Mouse (Mus musculus) midbrain, embryonic 14.5 days (tissue): ENCODE results near the gene Mylk3. TPM values are rescaled to one million over a fixed set of nuclear protein-coding genes. Genes with fewer than 3 reads are reported as not detected.

Source experiments
- ATAC-seq: fragments of 200-750 bp; cut with Nextera tagmentation; 2 replicates; pipeline ENCODE4 v1.8.0; 2017; ENCODE audit warnings: moderate number of reproducible peaks, moderate library complexity; ENCODE audit not compliant: low FRiP score, low TSS enrichment
- DNase-seq: peaks from one replicate; pipeline ENCODE4 v3.0.0-alpha.2; 2015
- H3K27ac ChIP-seq: fragments of 300-500 bp; sonication (generic); replicated peaks from 2 replicates; pipeline ENCODE4 v1.5.1; 2014; ENCODE audit warnings: mild to moderate bottlenecking, low read depth, low read length, moderate library complexity
- H3K27me3 ChIP-seq: fragments of 300-500 bp; sonication (generic); 2 replicates; pipeline ENCODE4 v1.6.1; 2014; ENCODE audit warnings: low read length, control low read depth, mixed read lengths; ENCODE audit not compliant: control insufficient read depth, insufficient read depth
- H3K36me3 ChIP-seq: fragments of 300-500 bp; sonication (generic); 2 replicates; pipeline ENCODE4 v1.6.1; 2014; ENCODE audit warnings: low read length, control low read depth; ENCODE audit not compliant: control insufficient read depth, insufficient read depth
- H3K4me1 ChIP-seq: fragments of 300-500 bp; sonication (generic); 2 replicates; pipeline ENCODE4 v1.6.1; 2014; ENCODE audit warnings: mild to moderate bottlenecking, antibody characterized with exemption, low read length, control low read depth; ENCODE audit not compliant: control insufficient read depth, insufficient read depth
- H3K4me2 ChIP-seq: fragments of 300-500 bp; sonication (generic); 2 replicates; pipeline ENCODE4 v1.6.1; 2014; ENCODE audit warnings: mild to moderate bottlenecking, low read length, moderate library complexity
- H3K4me3 ChIP-seq: fragments of 300-500 bp; sonication (generic); replicated peaks from 2 replicates; pipeline ENCODE4 v1.5.1; 2014; ENCODE audit warnings: low read depth, low read length
- H3K9ac ChIP-seq: fragments of 300-500 bp; sonication (generic); replicated peaks from 2 replicates; pipeline ENCODE4 v1.6.1; 2014; ENCODE audit warnings: mild to moderate bottlenecking, low read length, moderate library complexity
- H3K9me3 ChIP-seq: fragments of 300-500 bp; sonication (generic); 2 replicates; pipeline ENCODE4 v1.6.1; 2016; ENCODE audit warnings: low read length, control low read depth, mixed read lengths; ENCODE audit not compliant: control insufficient read depth
- WGBS: fragments of 180-500 bp; shearing (Covaris S2); extraction: QIAGEN DNeasy Blood & Tissue Kit; methylation state at CpG from one replicate; pipeline ENCODE4 v1.1.7; 2014; 5-methylcytosine and 5-hydroxymethylcytosine counted together
- polyA plus RNA-seq: library from polyadenylated mRNA; unstranded; fragments of >200 nt; fragmentation: Nextera tagmentation; extraction: Ambion mirVana; gene quantifications from 2 replicates; pipeline ENCODE4 v1.2.1, GENCODE M21; 2014

Gene Mylk3
- 0.15 and 0.36 TPM in 2 replicates for polyA plus RNA-seq

- DNase-seq (no peak), ATAC-seq (no peak)
- Histone ChIP-seq H3K27ac (no peak within 1 kb of the TSS), H3K27me3 (no peaks in the 10 kb centered on the region), H3K4me2 (no peak within 1 kb of the TSS), H3K4me1 (no peaks in the 10 kb centered on the region), H3K4me3 (no peak within 1 kb of the TSS), H3K9me3 (no peaks in the 10 kb centered on the region), H3K36me3 (no peaks in the 10 kb centered on the region), H3K9ac (no peak within 1 kb of the TSS)
- 90% methylated on average over 6 of the region's 6 CpGs for WGBS
These were observed at the start of gene Mylk3 for GRCm38 (mm10) chr8:85386205-85386604. TSS of gene Mylk3 (minus strand) at chr8:85386345.

- 59% methylated on average over 5 of the region's 5 CpGs for WGBS
- DNase-seq (no peak), ATAC-seq (no peak)
- Histone ChIP-seq H3K27ac (no peak overlapping the region), H3K36me3 (no peaks in the 10 kb centered on the region), H3K9ac (no peak overlapping the region), H3K4me3 (no peak overlapping the region), H3K4me1 (peaks cover 12% of the 10 kb centered on the region), H3K27me3 (no peaks in the 10 kb centered on the region), H3K9me3 (no peaks in the 10 kb centered on the region), H3K4me2 (no peak overlapping the region)
These were observed 49.6 kb upstream of the Mylk3 start for GRCm38 (mm10) chr8:85435736-85436135.

- Histone ChIP-seq H3K27me3 (no peaks in the 10 kb centered on the region), H3K4me2 (no peak overlapping the region), H3K27ac (no peak overlapping the region), H3K9me3 (no peaks in the 10 kb centered on the region), H3K9ac (no peak overlapping the region), H3K36me3 (no peaks in the 10 kb centered on the region), H3K4me1 (peaks cover 14% of the 10 kb centered on the region), H3K4me3 (no peak overlapping the region)
- 72% methylated on average over 12 of the region's 12 CpGs for WGBS
- no peak for DNase-seq
- no peak for ATAC-seq
These were observed 48.7 kb upstream of the Mylk3 start for GRCm38 (mm10) chr8:85434817-85435216.

- Histone ChIP-seq H3K27ac (peak overlapping the region; percentile 90), H3K4me3 (peak overlapping the region; percentile 68), H3K9me3 (no peaks in the 10 kb centered on the region), H3K9ac (peak overlapping the region; percentile 77), H3K36me3 (no peaks in the 10 kb centered on the region), H3K27me3 (no peaks in the 10 kb centered on the region), H3K4me2 (peak overlapping the region; percentile 66), H3K4me1 (peaks cover 26% of the 10 kb centered on the region)
- WGBS, result 1% methylated on average over 6 of the region's 6 CpGs
- DNase-seq (no peak), ATAC-seq (peak; percentile 57; the same call in 1 of the 2 replicates)
These were observed 46.9 kb upstream of the Mylk3 start for GRCm38 (mm10) chr8:85433017-85433393.

GRCm38 (mm10) chr8:85432168-85433016, 46.2 kb upstream of the Mylk3 start, which contains the start of gene 4921524J17Rik:
TSS of gene 4921524J17Rik (minus strand) at chr8:85432833.
- Histone ChIP-seq H3K27me3 (no peaks in the 10 kb centered on the region), H3K4me3 (peak within 1 kb of the TSS; percentile 68), H3K4me1 (peaks cover 26% of the 10 kb centered on the region), H3K9me3 (no peaks in the 10 kb centered on the region), H3K9ac (peak within 1 kb of the TSS; percentile 77), H3K4me2 (peak within 1 kb of the TSS; percentile 66), H3K27ac (peak within 1 kb of the TSS; percentile 90), H3K36me3 (no peaks in the 10 kb centered on the region)
- ATAC-seq (peak; percentile 100), DNase-seq (peak; percentile 100)
- under 1% methylated on average over 85 of the region's 85 CpGs for WGBS

GRCm38 (mm10) chr8:85431281-85432167, 45.4 kb upstream of the Mylk3 start:
- Histone ChIP-seq H3K9me3 (no peaks in the 10 kb centered on the region), H3K27ac (peak overlapping the region; percentile 90; the same call in 1 of the 2 replicates), H3K36me3 (no peaks in the 10 kb centered on the region), H3K4me3 (peak overlapping the region; percentile 68), H3K27me3 (no peaks in the 10 kb centered on the region), H3K9ac (peak overlapping the region; percentile 77), H3K4me1 (peaks cover 26% of the 10 kb centered on the region), H3K4me2 (peak overlapping the region; percentile 66)
- WGBS, result 18% methylated on average over 10 of the region's 10 CpGs
- DNase-seq (peak; percentile 65), ATAC-seq (no peak)

GRCm38 (mm10) chr8:85430801-85431200, 44.7 kb upstream of the Mylk3 start:
- peak overlapping the region; percentile 68 for H3K4me3 ChIP-seq
- H3K36me3 ChIP-seq, result no peaks in the 10 kb centered on the region
- H3K9ac ChIP-seq, result peak overlapping the region; percentile 9; the same call in 1 of the 2 replicates
- peak overlapping the region; percentile 66 for H3K4me2 ChIP-seq
- 9% methylated on average over 3 of the region's 3 CpGs for WGBS
- no peak overlapping the region for H3K27ac ChIP-seq
- peaks cover 26% of the 10 kb centered on the region for H3K4me1 ChIP-seq
- no peaks in the 10 kb centered on the region for H3K9me3 ChIP-seq
- peak; percentile 33 for DNase-seq
- ATAC-seq, result no peak
- no peaks in the 10 kb centered on the region for H3K27me3 ChIP-seq

GRCm38 (mm10) chr8:85429219-85429618, 43.1 kb upstream of the Mylk3 start:
- 0 out of 2 replicates have a peak overlapping the region, but pooled peaks have one; percentile 57 for H3K27ac ChIP-seq
- peaks cover 26% of the 10 kb centered on the region for H3K4me1 ChIP-seq
- ATAC-seq (no peak), DNase-seq (no peak)
- no peak overlapping the region for H3K9ac ChIP-seq
- no peaks in the 10 kb centered on the region for H3K27me3 ChIP-seq
- H3K36me3 ChIP-seq, result no peaks in the 10 kb centered on the region
- H3K4me2 ChIP-seq, result peak overlapping the region; percentile 37
- no peak overlapping the region for H3K4me3 ChIP-seq
- WGBS, result 17% methylated on average over 4 of the region's 4 CpGs
- no peaks in the 10 kb centered on the region for H3K9me3 ChIP-seq
